Mouse (Mus musculus) spleen, embryonic (tissue): Measurements from ENCODE around the gene Csf1.

Experiments
- CTCF ChIA-PET: fragments of 350-600 bp; sonication (Branson Sonifier 250); formaldehyde crosslinking; loops from one replicate; lab custom pipeline; 2022; lab: Charles Lee

Csf1 gene

GRCm38 (mm10) chr3:107759929-107760581 is at the start of gene Csf1:
TSS of gene Csf1 (minus strand) at chr3:107760469.
- CTCF ChIA-PET, result interaction anchor here (0.5 to 1.4 kb wide), 5 partner anchors 9 to 732 kb away, joined by 3 to 7 read pairs (median 4); no protein-coding TSS in a partner anchor

GRCm38 (mm10) chr3:107808013-107808750 is 47.9 kb upstream of the Csf1 start:
- CTCF ChIA-PET, result no interaction called here

GRCm38 (mm10) chr3:107807386-107807974 is 47.2 kb upstream of the Csf1 start:
- CTCF ChIA-PET, result no interaction called here

GRCm38 (mm10) chr3:107806916-107807315 is 46.6 kb upstream of the Csf1 start:
- CTCF ChIA-PET, result no interaction called here

- CTCF ChIA-PET, result interaction anchor here (0.5 kb wide), 1 partner anchor 54 kb away, joined by 5 read pairs; no protein-coding TSS in a partner anchor
Measured at GRCm38 (mm10) chr3:107804799-107805198, 44.5 kb upstream of the Csf1 start.

GRCm38 (mm10) chr3:107802185-107802946 is 42.1 kb upstream of the Csf1 start:
- CTCF ChIA-PET, result no interaction called here

- CTCF ChIA-PET, result no interaction called here
Measured at GRCm38 (mm10) chr3:107798946-107799345, 38.7 kb upstream of the Csf1 start.

- CTCF ChIA-PET, result no interaction called here
Measured at GRCm38 (mm10) chr3:107796191-107796983, 36.1 kb upstream of the Csf1 start.

- CTCF ChIA-PET, result no interaction called here
Measured at GRCm38 (mm10) chr3:107794890-107795289, 34.6 kb upstream of the Csf1 start.

- CTCF ChIA-PET, result no interaction called here
Measured at GRCm38 (mm10) chr3:107793300-107794201, 33.3 kb upstream of the Csf1 start.

- CTCF ChIA-PET, result no interaction called here
Measured at GRCm38 (mm10) chr3:107792736-107793135, 32.5 kb upstream of the Csf1 start.

GRCm38 (mm10) chr3:107790766-107791303 is 30.6 kb upstream of the Csf1 start:
- CTCF ChIA-PET, result no interaction called here

GRCm38 (mm10) chr3:107790227-107790626 is 30.0 kb upstream of the Csf1 start:
- CTCF ChIA-PET, result no interaction called here

- CTCF ChIA-PET, result no interaction called here
Measured at GRCm38 (mm10) chr3:107788885-107789284, 28.6 kb upstream of the Csf1 start.

GRCm38 (mm10) chr3:107787613-107788501 is 27.6 kb upstream of the Csf1 start:
- CTCF ChIA-PET, result no interaction called here

- CTCF ChIA-PET, result no interaction called here
Measured at GRCm38 (mm10) chr3:107786980-107787612, 26.8 kb upstream of the Csf1 start.

GRCm38 (mm10) chr3:107786344-107786743 is 26.1 kb upstream of the Csf1 start:
- CTCF ChIA-PET, result no interaction called here

- CTCF ChIA-PET, result no interaction called here
Measured at GRCm38 (mm10) chr3:107785546-107785945, 25.3 kb upstream of the Csf1 start.
